Mouse (Mus musculus): ENCODE measurements around the gene Arhgap15. TPM values are rescaled to one million over a fixed set of nuclear protein-coding genes. Genes with fewer than 3 reads are reported as not detected.

Gene Arhgap15
- polyA plus RNA-seq, 1 experiment from 2014 or later: 0.77 TPM

- 37% methylated on average over 5 of the region's 5 CpGs for WGBS
Observed at GRCm38 (mm10) chr2:44299909-44300308, 551.3 kb downstream of the Arhgap15 start.

DNA sequence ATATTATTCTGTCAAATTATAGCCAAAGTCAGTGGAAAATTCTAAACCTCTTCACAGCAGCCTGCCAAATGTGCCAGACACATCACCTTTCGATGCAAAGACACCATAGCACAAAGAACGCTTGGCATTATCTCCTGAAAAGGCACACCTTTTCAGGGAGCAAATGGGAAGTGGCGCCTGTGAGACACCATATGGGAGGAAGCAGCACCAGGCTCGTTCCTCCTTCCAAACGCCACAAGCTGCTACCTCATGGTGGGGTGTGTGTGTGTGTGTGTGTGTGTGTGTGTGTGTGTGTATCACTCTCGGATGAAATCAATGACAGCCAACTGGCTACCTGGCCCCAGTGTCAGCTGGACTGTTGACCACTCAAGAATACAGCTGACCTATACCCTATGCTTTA, 551.8 kb downstream of the Arhgap15 start:
- Histone ChIP-seq H3K27me3 (ENCODE audit: control insufficient read depth, insufficient read depth, low read length) (no peaks in the 10 kb centered on the region), H3K4me3 (ENCODE audit: control insufficient read depth in 1 of 2, insufficient read depth in 1 of 2, low read depth in 1 of 2, low read length in 2 of 2) (no peak overlapping the region), H3K9ac (ENCODE audit: low read length) (no peak overlapping the region), H3K4me2 (ENCODE audit: low read length) (no peak overlapping the region), H3K27ac (replicated peaks in 1 of 2; ENCODE audit: control insufficient read depth in 1 of 2, insufficient read depth in 1 of 2, low read depth in 2 of 2, low read length in 2 of 2) (no peak overlapping the region), H3K9me3 (ENCODE audit: control insufficient read depth, low read length) (no peaks in the 10 kb centered on the region), H3K36me3 (ENCODE audit: control insufficient read depth, insufficient read depth, low read length) (no peaks in the 10 kb centered on the region), H3K4me1 (ENCODE audit: control insufficient read depth in 2 of 2, insufficient read depth in 2 of 2, low read length in 2 of 2) (no peaks in the 10 kb centered on the region)
- no peak for ATAC-seq (ENCODE audit: insufficient number of reproducible peaks, insufficient read depth, low FRiP score, low read depth)
- 49% methylated on average over 6 of the region's 6 CpGs for WGBS

More at GRCm38 (mm10) chr2:44299909-44300308, 551.3 kb downstream of the Arhgap15 start:
- no peaks in the 10 kb centered on the region for H3K27me3 ChIP-seq (ENCODE audit: control insufficient read depth, insufficient read depth, low read length)
- no peak overlapping the region for H3K9ac ChIP-seq (ENCODE audit: low read length)
- no peak overlapping the region for H3K4me3 ChIP-seq (ENCODE audit: control insufficient read depth in 1 of 2, insufficient read depth in 1 of 2, low read depth in 1 of 2, low read length in 2 of 2)
- no peaks in the 10 kb centered on the region for H3K36me3 ChIP-seq (ENCODE audit: control insufficient read depth, insufficient read depth, low read length)
- H3K9me3 ChIP-seq (ENCODE audit: control insufficient read depth, low read length): no peaks in the 10 kb centered on the region
- no peak for ATAC-seq (ENCODE audit: insufficient number of reproducible peaks, insufficient read depth, low FRiP score, low read depth)
- H3K27ac ChIP-seq (replicated peaks in 1 of 2; ENCODE audit: control insufficient read depth in 1 of 2, insufficient read depth in 1 of 2, low read depth in 2 of 2, low read length in 2 of 2): no peak overlapping the region
- no peaks in the 10 kb centered on the region for H3K4me1 ChIP-seq (ENCODE audit: control insufficient read depth in 2 of 2, insufficient read depth in 2 of 2, low read length in 2 of 2)
- no peak overlapping the region for H3K4me2 ChIP-seq (ENCODE audit: low read length)

DNA sequence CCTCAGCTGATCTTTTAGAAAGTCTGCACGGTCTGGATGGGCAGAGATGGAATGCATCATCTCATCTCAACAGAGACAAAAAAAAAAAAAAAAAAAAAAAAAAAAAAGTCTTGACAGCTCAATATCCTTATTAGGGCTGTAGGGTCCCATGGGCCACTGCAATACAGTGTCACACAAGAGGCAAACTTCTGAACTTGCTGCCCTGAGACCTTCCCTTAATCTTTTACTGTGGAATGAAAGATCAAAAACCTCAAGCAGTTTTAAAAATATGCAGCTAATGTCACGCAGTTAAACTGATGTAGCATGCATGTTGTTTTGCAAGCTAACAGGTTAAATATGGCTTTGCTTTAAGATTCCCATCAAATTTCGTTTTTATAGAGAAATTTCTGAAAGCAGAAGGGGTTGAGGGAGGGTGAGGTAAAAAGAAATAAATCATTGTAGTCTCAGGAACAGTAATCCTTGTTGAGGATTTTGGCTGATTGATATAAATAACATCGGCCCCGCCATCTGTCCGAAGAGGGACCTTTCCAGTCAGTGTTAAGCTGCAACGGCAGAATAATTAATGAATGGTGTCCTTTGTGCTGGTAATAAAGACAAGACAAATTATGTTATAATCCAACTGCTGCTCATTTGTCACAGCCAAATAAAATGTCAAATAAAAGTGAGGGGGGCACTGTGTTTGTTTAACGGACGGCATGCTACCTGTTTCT, 555.8 kb downstream of the Arhgap15 start:
- no peak overlapping the region for H3K4me3 ChIP-seq (ENCODE audit: control insufficient read depth in 1 of 2, insufficient read depth in 1 of 2, low read depth in 1 of 2, low read length in 2 of 2)
- no peak for ATAC-seq (ENCODE audit: insufficient number of reproducible peaks, insufficient read depth, low FRiP score, low read depth)
- 78% methylated on average over 9 of the region's 9 CpGs for WGBS
- no peak overlapping the region for H3K9ac ChIP-seq (ENCODE audit: low read length)
- no peaks in the 10 kb centered on the region for H3K4me1 ChIP-seq (ENCODE audit: control insufficient read depth in 2 of 2, insufficient read depth in 2 of 2, low read length in 2 of 2)
- H3K9me3 ChIP-seq (ENCODE audit: control insufficient read depth, low read length): no peaks in the 10 kb centered on the region
- H3K36me3 ChIP-seq (ENCODE audit: control insufficient read depth, insufficient read depth, low read length): no peaks in the 10 kb centered on the region
- no peak overlapping the region for H3K4me2 ChIP-seq (ENCODE audit: low read length)
- no peak overlapping the region for H3K27ac ChIP-seq (replicated peaks in 1 of 2; ENCODE audit: control insufficient read depth in 1 of 2, insufficient read depth in 1 of 2, low read depth in 2 of 2, low read length in 2 of 2)
- H3K27me3 ChIP-seq (ENCODE audit: control insufficient read depth, insufficient read depth, low read length): no peaks in the 10 kb centered on the region

GRCm38 (mm10) chr2:44304971-44305808, 556.6 kb downstream of the Arhgap15 start:
- Histone ChIP-seq H3K4me1 (ENCODE audit: control insufficient read depth in 2 of 2, insufficient read depth in 2 of 2, low read length in 2 of 2) (no peaks in the 10 kb centered on the region), H3K9me3 (ENCODE audit: control insufficient read depth, low read length) (no peaks in the 10 kb centered on the region), H3K4me3 (ENCODE audit: control insufficient read depth in 1 of 2, insufficient read depth in 1 of 2, low read depth in 1 of 2, low read length in 2 of 2) (no peak overlapping the region), H3K27me3 (ENCODE audit: control insufficient read depth, insufficient read depth, low read length) (no peaks in the 10 kb centered on the region), H3K4me2 (ENCODE audit: low read length) (no peak overlapping the region), H3K36me3 (ENCODE audit: control insufficient read depth, insufficient read depth, low read length) (no peaks in the 10 kb centered on the region), H3K27ac (replicated peaks in 1 of 2; ENCODE audit: control insufficient read depth in 1 of 2, insufficient read depth in 1 of 2, low read depth in 2 of 2, low read length in 2 of 2) (no peak overlapping the region), H3K9ac (ENCODE audit: low read length) (no peak overlapping the region)
- WGBS: 70% methylated on average over 17 of the region's 17 CpGs
- ATAC-seq (ENCODE audit: insufficient number of reproducible peaks, insufficient read depth, low FRiP score, low read depth): no peak

DNA sequence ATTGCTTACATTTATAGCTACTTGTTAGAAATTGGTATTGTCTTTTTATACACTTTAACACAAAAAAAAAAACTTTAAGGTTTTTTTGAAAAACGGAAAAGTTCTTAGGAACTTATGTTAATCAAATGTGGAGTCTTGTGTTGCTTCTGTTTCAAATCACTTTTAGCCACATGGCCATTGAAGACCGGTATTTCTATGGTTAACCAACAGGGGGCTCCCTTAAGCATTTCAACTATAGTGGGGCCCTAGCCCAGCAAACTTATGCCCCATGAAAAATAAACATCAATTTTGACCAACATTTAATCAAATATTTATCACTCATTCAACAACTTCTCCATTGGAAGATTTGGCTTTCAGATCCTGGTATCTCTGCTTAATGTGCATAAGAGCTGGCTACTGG, 557.5 kb downstream of the Arhgap15 start:
- Histone ChIP-seq H3K4me3 (ENCODE audit: control insufficient read depth in 1 of 2, insufficient read depth in 1 of 2, low read depth in 1 of 2, low read length in 2 of 2) (no peak overlapping the region), H3K4me2 (ENCODE audit: low read length) (no peak overlapping the region), H3K27me3 (ENCODE audit: control insufficient read depth, insufficient read depth, low read length) (no peaks in the 10 kb centered on the region), H3K9ac (ENCODE audit: low read length) (no peak overlapping the region), H3K36me3 (ENCODE audit: control insufficient read depth, insufficient read depth, low read length) (no peaks in the 10 kb centered on the region), H3K4me1 (ENCODE audit: control insufficient read depth in 2 of 2, insufficient read depth in 2 of 2, low read length in 2 of 2) (no peaks in the 10 kb centered on the region), H3K9me3 (ENCODE audit: control insufficient read depth, low read length) (no peaks in the 10 kb centered on the region), H3K27ac (replicated peaks in 1 of 2; ENCODE audit: control insufficient read depth in 1 of 2, insufficient read depth in 1 of 2, low read depth in 2 of 2, low read length in 2 of 2) (no peak overlapping the region)
- ATAC-seq (ENCODE audit: insufficient number of reproducible peaks, insufficient read depth, low FRiP score, low read depth): no peak
- 41% methylated on average over 2 of the region's 2 CpGs for WGBS

DNA sequence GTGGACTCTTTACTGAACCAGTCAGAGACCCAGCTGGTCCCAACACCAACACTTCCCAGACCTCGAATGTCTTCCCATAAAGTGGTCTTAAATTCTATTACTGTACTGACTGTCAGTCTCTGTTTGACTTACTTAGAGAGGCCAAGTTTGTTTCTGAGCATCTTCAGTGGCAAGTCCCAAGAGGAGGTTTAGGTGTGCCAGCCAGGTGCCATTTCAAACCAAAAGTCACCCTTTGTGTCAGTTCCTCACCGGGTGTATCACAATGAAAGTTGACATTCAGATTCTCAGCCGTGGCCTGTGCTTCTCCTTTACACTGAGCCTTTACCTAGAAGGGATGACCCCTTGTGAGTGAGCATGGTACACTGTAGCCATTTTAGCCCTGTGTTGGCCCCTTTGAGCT, 560.5 kb downstream of the Arhgap15 start:
- no peak overlapping the region for H3K9ac ChIP-seq (ENCODE audit: low read length)
- no peaks in the 10 kb centered on the region for H3K36me3 ChIP-seq (ENCODE audit: control insufficient read depth, insufficient read depth, low read length)
- no peaks in the 10 kb centered on the region for H3K9me3 ChIP-seq (ENCODE audit: control insufficient read depth, low read length)
- no peak overlapping the region for H3K4me3 ChIP-seq (ENCODE audit: control insufficient read depth in 1 of 2, insufficient read depth in 1 of 2, low read depth in 1 of 2, low read length in 2 of 2)
- ATAC-seq (ENCODE audit: insufficient number of reproducible peaks, insufficient read depth, low FRiP score, low read depth): no peak
- no peak overlapping the region for H3K4me2 ChIP-seq (ENCODE audit: low read length)
- no peak overlapping the region for H3K27ac ChIP-seq (replicated peaks in 1 of 2; ENCODE audit: control insufficient read depth in 1 of 2, insufficient read depth in 1 of 2, low read depth in 2 of 2, low read length in 2 of 2)
- H3K27me3 ChIP-seq (ENCODE audit: control insufficient read depth, insufficient read depth, low read length): no peaks in the 10 kb centered on the region
- WGBS: 86% methylated on average over 3 of the region's 3 CpGs
- peaks cover 0 to 3% of the 10 kb centered on the region in 2 experiments; a peak in 1 of 4 replicates for H3K4me1 ChIP-seq (ENCODE audit: control insufficient read depth in 2 of 2, insufficient read depth in 2 of 2, low read length in 2 of 2)

GRCm38 (mm10) chr2:44309556-44309955, 560.9 kb downstream of the Arhgap15 start:
- peaks cover 0 to 3% of the 10 kb centered on the region in 2 experiments; a peak in 1 of 4 replicates for H3K4me1 ChIP-seq (ENCODE audit: control insufficient read depth in 2 of 2, insufficient read depth in 2 of 2, low read length in 2 of 2)
- no peaks in the 10 kb centered on the region for H3K36me3 ChIP-seq (ENCODE audit: control insufficient read depth, insufficient read depth, low read length)
- no peaks in the 10 kb centered on the region for H3K27me3 ChIP-seq (ENCODE audit: control insufficient read depth, insufficient read depth, low read length)
- H3K4me2 ChIP-seq (ENCODE audit: low read length): no peak overlapping the region
- no peak overlapping the region for H3K27ac ChIP-seq (replicated peaks in 1 of 2; ENCODE audit: control insufficient read depth in 1 of 2, insufficient read depth in 1 of 2, low read depth in 2 of 2, low read length in 2 of 2)
- no peak for ATAC-seq (ENCODE audit: insufficient number of reproducible peaks, insufficient read depth, low FRiP score, low read depth)
- H3K9ac ChIP-seq (ENCODE audit: low read length): no peak overlapping the region
- no peaks in the 10 kb centered on the region for H3K9me3 ChIP-seq (ENCODE audit: control insufficient read depth, low read length)
- WGBS: 83% methylated on average over 1 of the region's 1 CpGs
- no peak overlapping the region for H3K4me3 ChIP-seq (ENCODE audit: control insufficient read depth in 1 of 2, insufficient read depth in 1 of 2, low read depth in 1 of 2, low read length in 2 of 2)
